Mouse (Mus musculus): ENCODE results near the gene Dlg1.

Gene Dlg1

GRCm38 (mm10) chr16:31865242-31865641, 202.0 kb downstream of the Dlg1 start:
- DNase-seq: no peak

- no peak for DNase-seq
Measured at GRCm38 (mm10) chr16:31866911-31867310, 203.7 kb downstream of the Dlg1 start.

GRCm38 (mm10) chr16:31867736-31868135, 204.5 kb downstream of the Dlg1 start:
- DNase-seq: no peak

- DNase-seq: no peak
Measured at GRCm38 (mm10) chr16:31873721-31874120, 210.5 kb downstream of the Dlg1 start.

GRCm38 (mm10) chr16:31875391-31875790, 212.1 kb downstream of the Dlg1 start:
- no peak for DNase-seq

GRCm38 (mm10) chr16:31876386-31876785, 213.1 kb downstream of the Dlg1 start:
- peak; percentile 51 for DNase-seq

GRCm38 (mm10) chr16:31878052-31878451, 214.8 kb downstream of the Dlg1 start:
- DNase-seq: no peak

GRCm38 (mm10) chr16:31878573-31879257, 215.5 kb downstream of the Dlg1 start, which contains the start of gene Meltf:
Gene Meltf, plus strand, starts transcription at chr16:31878810.
- peak; percentile 65 for DNase-seq

- DNase-seq: no peak
Measured at GRCm38 (mm10) chr16:31880146-31880840, 217.1 kb downstream of the Dlg1 start.

GRCm38 (mm10) chr16:31882381-31882908, 219.2 kb downstream of the Dlg1 start:
- no peak for DNase-seq

GRCm38 (mm10) chr16:31883302-31883701, 220.1 kb downstream of the Dlg1 start:
- DNase-seq: no peak

- DNase-seq: no peak
Measured at GRCm38 (mm10) chr16:31883902-31884301, 220.7 kb downstream of the Dlg1 start.

- DNase-seq: no peak
Measured at GRCm38 (mm10) chr16:31890907-31891306, 227.7 kb downstream of the Dlg1 start.

- no peak for DNase-seq
Measured at GRCm38 (mm10) chr16:31893396-31894141, 230.3 kb downstream of the Dlg1 start.

- peak; percentile 78 for DNase-seq
Measured at GRCm38 (mm10) chr16:31896971-31897774, 233.9 kb downstream of the Dlg1 start.

GRCm38 (mm10) chr16:31898546-31899326, 235.5 kb downstream of the Dlg1 start:
- peak; percentile 86 for DNase-seq

- no peak for DNase-seq
Measured at GRCm38 (mm10) chr16:31901886-31902285, 238.6 kb downstream of the Dlg1 start.

GRCm38 (mm10) chr16:31903239-31903638, 240.0 kb downstream of the Dlg1 start:
- no peak for DNase-seq

GRCm38 (mm10) chr16:31905331-31905730, 242.1 kb downstream of the Dlg1 start:
- no peak for DNase-seq

GRCm38 (mm10) chr16:31905891-31906825, 242.9 kb downstream of the Dlg1 start:
- DNase-seq: no peak

- peak; percentile 40 for DNase-seq
Measured at GRCm38 (mm10) chr16:31906896-31907295, 243.7 kb downstream of the Dlg1 start.
